Mouse (Mus musculus): ENCODE data around the gene Elf4.

DNA sequence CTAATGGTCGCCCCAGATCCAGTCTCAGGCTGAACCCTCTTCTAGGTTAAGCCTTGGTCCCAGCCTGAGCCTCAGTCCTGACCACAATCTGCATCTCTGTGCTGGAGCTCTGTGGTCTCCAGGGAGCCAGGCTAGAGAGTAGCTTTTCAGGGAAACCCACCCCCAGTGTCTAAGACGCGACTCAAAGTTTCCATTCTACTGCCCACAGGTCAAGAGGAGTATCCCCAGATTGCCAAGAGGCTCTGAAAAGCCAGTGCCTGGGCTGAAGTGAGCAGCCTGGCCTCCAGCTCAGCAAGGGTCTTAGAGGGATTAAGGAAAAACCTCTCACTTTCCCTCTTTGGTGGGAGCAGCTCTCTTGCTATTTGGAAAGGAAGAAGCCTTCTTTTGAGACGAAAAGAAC lies 635 bp downstream of the Elf4 start:
- TF ChIP-seq POLR2A (IDR thresholded peaks at IDR 0.05; ENCODE audit: insufficient read length, low read depth): no peak
- no peak for TF ChIP-seq USF1 (IDR thresholded peaks at IDR 0.05; ENCODE audit: low read depth)
- TF ChIP-seq MAX (IDR thresholded peaks at IDR 0.05; ENCODE audit: low read depth): no peak
- TF ChIP-seq TCF12 (IDR thresholded peaks at IDR 0.05; ENCODE audit: insufficient read depth, poor library complexity, severe bottlenecking): no peak
- no peak for TF ChIP-seq E2F4 (IDR thresholded peaks at IDR 0.05; ENCODE audit: insufficient read depth)
- no peak for TF ChIP-seq CEBPB (IDR thresholded peaks at IDR 0.05; ENCODE audit: insufficient read depth, poor library complexity, severe bottlenecking)
- TF ChIP-seq MYOG (IDR thresholded peaks at IDR 0.05; ENCODE audit: control insufficient read depth in 1 of 3, insufficient read depth in 1 of 3, insufficient read length in 2 of 3, low read depth in 2 of 3): no peak

Measured in myocyte (in vitro differentiated cells).